Mouse (Mus musculus) neural tube, embryonic 14.5 days (tissue): ENCODE data around the gene Nr1i3. TPM values are rescaled to one million over a fixed set of nuclear protein-coding genes. Genes with fewer than 3 reads are reported as not detected.

Source experiments
- ATAC-seq: fragments of 200-750 bp; cut with Nextera tagmentation; 2 replicates; pipeline ENCODE4 v1.8.0; 2017; ENCODE audit warnings: low read depth, mild to moderate bottlenecking, moderate TSS enrichment, moderate library complexity
- H3K27ac ChIP-seq: fragments of 300-500 bp; sonication (generic); 2 replicates; pipeline ENCODE4 v1.5.1; 2014; ENCODE audit warnings: low read depth, mild to moderate bottlenecking, control low read depth, low read length, moderate library complexity, mixed read lengths
- H3K27me3 ChIP-seq: fragments of 300-500 bp; sonication (generic); 2 replicates; pipeline ENCODE4 v1.6.1; 2014; ENCODE audit warnings: low read length; ENCODE audit not compliant: control insufficient read depth, insufficient read depth
- H3K36me3 ChIP-seq: fragments of 300-500 bp; sonication (generic); 2 replicates; pipeline ENCODE4 v1.6.1; 2014; ENCODE audit warnings: low read length, mixed read lengths; ENCODE audit not compliant: control insufficient read depth, insufficient read depth
- H3K4me1 ChIP-seq: fragments of 300-500 bp; sonication (generic); 2 replicates; pipeline ENCODE4 v1.6.1; 2014; ENCODE audit warnings: low read length; ENCODE audit not compliant: control insufficient read depth, insufficient read depth
- H3K4me2 ChIP-seq: fragments of 300-500 bp; sonication (generic); 2 replicates; pipeline ENCODE4 v1.6.1; 2014; ENCODE audit warnings: mild to moderate bottlenecking, low read depth, low read length, control low read depth
- H3K4me3 ChIP-seq: fragments of 300-500 bp; sonication (generic); 2 replicates; pipeline ENCODE4 v1.5.1; 2014; ENCODE audit warnings: low read depth, low read length, control low read depth, mixed read lengths
- H3K9ac ChIP-seq: fragments of 300-500 bp; sonication (generic); replicated peaks from 2 replicates; pipeline ENCODE4 v1.6.1; 2014; ENCODE audit warnings: low read depth, mild to moderate bottlenecking, control low read depth, low read length, mixed read lengths
- H3K9me3 ChIP-seq: fragments of 300-500 bp; sonication (generic); 2 replicates; pipeline ENCODE4 v1.6.1; 2016; ENCODE audit warnings: low read length; ENCODE audit not compliant: control insufficient read depth
- WGBS: fragments of 180-500 bp; shearing (Covaris S2); extraction: QIAGEN DNeasy Blood & Tissue Kit; methylation state at CpG from one replicate; pipeline ENCODE4 v1.1.7; 2014; 5-methylcytosine and 5-hydroxymethylcytosine counted together
- polyA plus RNA-seq: library from polyadenylated mRNA; unstranded; fragments of >200 nt; fragmentation: Nextera tagmentation; extraction: Ambion mirVana; gene quantifications from 2 replicates; pipeline ENCODE4 v1.2.1, GENCODE M21; 2014

Nr1i3 gene
- polyA plus RNA-seq, 1 experiment from 2014 or later = 0.20 TPM

DNA sequence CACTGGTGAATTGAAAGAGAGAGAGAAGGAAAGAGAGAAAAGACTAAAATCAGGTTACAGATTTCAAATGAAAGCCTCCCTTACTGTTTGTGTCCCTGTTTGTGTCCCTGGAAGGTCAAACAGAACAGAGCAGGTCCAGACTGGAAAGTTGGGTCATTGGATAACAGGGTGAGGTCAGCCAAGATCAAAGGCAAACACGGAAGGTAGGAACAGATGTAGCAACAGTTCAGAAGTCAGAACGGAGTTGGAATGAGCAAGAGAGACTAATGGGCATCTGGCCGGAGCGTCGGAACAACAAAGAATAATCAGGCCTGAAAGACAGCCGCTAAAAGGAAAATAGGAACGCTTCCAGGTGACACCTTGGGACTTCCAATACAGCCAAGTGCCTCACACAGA, 9.5 kb upstream of the Nr1i3 start:
- Histone ChIP-seq H3K9ac (no peak overlapping the region), H3K27me3 (no peaks in the 10 kb centered on the region), H3K4me1 (no peaks in the 10 kb centered on the region), H3K36me3 (no peaks in the 10 kb centered on the region), H3K4me3 (no peak overlapping the region), H3K9me3 (no peaks in the 10 kb centered on the region), H3K4me2 (no peak overlapping the region), H3K27ac (no peak overlapping the region)
- no peak for ATAC-seq
- 70% methylated on average over 7 of the region's 7 CpGs for WGBS

- WGBS = 65% methylated on average over 6 of the region's 6 CpGs
- Histone ChIP-seq H3K4me1 (no peaks in the 10 kb centered on the region), H3K9me3 (no peaks in the 10 kb centered on the region), H3K36me3 (no peaks in the 10 kb centered on the region), H3K9ac (no peak overlapping the region), H3K4me3 (no peak overlapping the region), H3K27ac (no peak overlapping the region), H3K27me3 (no peaks in the 10 kb centered on the region), H3K4me2 (no peak overlapping the region)
- no peak for ATAC-seq
Observed at GRCm38 (mm10) chr1:171205704-171206493, 7.9 kb upstream of the Nr1i3 start.

- Histone ChIP-seq H3K4me1 (no peaks in the 10 kb centered on the region), H3K27me3 (no peaks in the 10 kb centered on the region), H3K9me3 (no peaks in the 10 kb centered on the region), H3K27ac (no peak overlapping the region), H3K36me3 (no peaks in the 10 kb centered on the region), H3K4me2 (no peak overlapping the region), H3K4me3 (no peak overlapping the region), H3K9ac (no peak overlapping the region)
- no peak for ATAC-seq
- 29% methylated on average over 4 of the region's 4 CpGs for WGBS
Observed at GRCm38 (mm10) chr1:171209409-171209808, 4.4 kb upstream of the Nr1i3 start.

- Histone ChIP-seq H3K4me2 (no peak overlapping the region), H3K9me3 (no peaks in the 10 kb centered on the region), H3K27ac (no peak overlapping the region), H3K9ac (no peak overlapping the region), H3K36me3 (no peaks in the 10 kb centered on the region), H3K4me1 (no peaks in the 10 kb centered on the region), H3K4me3 (no peak overlapping the region), H3K27me3 (no peaks in the 10 kb centered on the region)
- WGBS = 67% methylated on average over 3 of the region's 3 CpGs
- no peak for ATAC-seq
Observed at GRCm38 (mm10) chr1:171212854-171213253, 916 bp upstream of the Nr1i3 start.

DNA sequence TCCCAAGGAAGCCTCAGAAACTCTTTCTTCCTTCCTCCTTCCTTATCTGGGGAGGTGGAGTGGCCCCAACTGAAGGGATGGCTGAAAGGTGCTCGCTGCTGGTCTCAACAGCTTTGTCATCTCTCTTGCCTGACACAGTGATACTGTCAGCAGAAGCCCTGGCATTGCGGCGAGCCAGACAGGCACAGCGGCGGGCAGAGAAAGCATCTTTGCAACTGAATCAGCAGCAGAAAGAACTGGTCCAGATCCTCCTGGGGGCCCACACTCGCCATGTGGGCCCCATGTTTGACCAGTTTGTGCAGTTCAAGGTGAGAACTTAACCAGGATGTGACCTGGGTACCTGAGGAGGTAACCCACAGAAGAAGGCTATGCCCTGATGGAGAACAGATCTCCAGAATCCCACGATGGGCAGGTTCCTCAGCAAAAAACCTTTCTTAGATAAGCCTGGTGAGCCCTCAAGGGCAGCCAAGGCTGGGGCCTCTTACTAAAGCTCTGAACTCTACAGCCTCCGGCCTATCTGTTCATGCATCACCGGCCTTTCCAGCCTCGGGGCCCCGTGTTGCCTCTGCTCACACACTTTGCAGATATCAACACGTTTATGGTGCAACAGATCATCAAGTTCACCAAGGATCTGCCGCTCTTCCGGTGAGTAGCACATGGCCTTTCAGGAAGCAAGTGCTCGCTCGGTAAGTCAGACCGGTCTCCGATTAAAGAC, 2.6 kb downstream of the Nr1i3 start:
- no peak for ATAC-seq
- Histone ChIP-seq H3K4me3 (no peak overlapping the region), H3K9ac (no peak overlapping the region), H3K27ac (no peak overlapping the region), H3K4me1 (peaks cover 7% of the 10 kb centered on the region), H3K27me3 (no peaks in the 10 kb centered on the region), H3K9me3 (no peaks in the 10 kb centered on the region), H3K4me2 (no peak overlapping the region), H3K36me3 (peaks cover 9% of the 10 kb centered on the region; the same call in 1 of the 2 replicates)
- WGBS = 92% methylated on average over 18 of the region's 18 CpGs

DNA sequence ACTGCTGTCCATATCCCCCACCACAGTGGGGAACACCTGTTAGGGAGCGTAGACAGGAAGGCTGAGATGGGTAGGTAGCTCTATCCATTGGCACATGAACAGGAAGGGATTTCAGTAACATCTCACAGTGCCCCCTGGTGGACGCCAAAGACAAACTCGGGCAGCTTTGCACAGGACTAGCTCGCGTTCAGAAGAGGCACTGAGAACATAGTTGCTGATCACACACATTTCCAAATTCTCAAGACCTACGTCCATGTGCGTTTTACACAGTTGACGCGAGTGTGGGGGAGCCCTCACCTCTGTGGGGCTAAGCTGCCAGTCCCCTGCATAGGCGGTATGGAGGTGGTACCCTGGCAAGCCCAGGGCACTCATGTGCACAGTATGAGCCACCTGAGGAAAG, 7.1 kb downstream of the Nr1i3 start:
- no peaks in the 10 kb centered on the region for H3K27me3 ChIP-seq
- H3K4me1 ChIP-seq = peaks cover 11% of the 10 kb centered on the region
- peak overlapping the region; percentile 89 for H3K4me2 ChIP-seq
- WGBS = 4% methylated on average over 10 of the region's 10 CpGs
- no peak overlapping the region for H3K27ac ChIP-seq
- H3K9ac ChIP-seq = no peak overlapping the region
- no peaks in the 10 kb centered on the region for H3K9me3 ChIP-seq
- peaks cover 9% of the 10 kb centered on the region; the same call in 1 of the 2 replicates for H3K36me3 ChIP-seq
- H3K4me3 ChIP-seq = peak overlapping the region; percentile 66
- ATAC-seq = peak; percentile 32; the same call in 1 of the 2 replicates

- Histone ChIP-seq H3K4me2 (peak overlapping the region; percentile 89), H3K9ac (peak overlapping the region; percentile 66), H3K36me3 (peaks cover 9% of the 10 kb centered on the region; the same call in 1 of the 2 replicates), H3K9me3 (no peaks in the 10 kb centered on the region), H3K4me3 (peak overlapping the region; percentile 66), H3K4me1 (peaks cover 11% of the 10 kb centered on the region), H3K27ac (peak overlapping the region; percentile 11; the same call in 1 of the 2 replicates), H3K27me3 (no peaks in the 10 kb centered on the region)
- 5% methylated on average over 22 of the region's 22 CpGs for WGBS
- ATAC-seq = no peak; the same call in 1 of the 2 replicates
Observed at GRCm38 (mm10) chr1:171221281-171222193, 7.8 kb downstream of the Nr1i3 start.

GRCm38 (mm10) chr1:171222238-171223155, 8.7 kb downstream of the Nr1i3 start, which contains the start of gene Tomm40l:
Gene Tomm40l, minus strand, starts transcription at chr1:171222514.
- Histone ChIP-seq H3K27me3 (no peaks in the 10 kb centered on the region), H3K9ac (peak within 1 kb of the TSS; percentile 66), H3K9me3 (no peaks in the 10 kb centered on the region), H3K4me2 (peak within 1 kb of the TSS; percentile 89), H3K27ac (peak within 1 kb of the TSS; percentile 11; the same call in 1 of the 2 replicates), H3K36me3 (peaks cover 9% of the 10 kb centered on the region; the same call in 1 of the 2 replicates), H3K4me3 (peak within 1 kb of the TSS; percentile 66), H3K4me1 (peaks cover 11% of the 10 kb centered on the region)
- peak; percentile 97 for ATAC-seq
- 3% methylated on average over 28 of the region's 28 CpGs for WGBS
